Mouse (Mus musculus) inflammation-experienced regulatory T-cells (primary cell): Measurements from ENCODE around the gene Acr. TPM values are rescaled to one million over a fixed set of nuclear protein-coding genes. Genes with fewer than 3 reads are reported as not detected.

Experiments used
- polyA plus RNA-seq, 2 experiments: library from polyadenylated mRNA; unstranded; fragments of 100-300 nt; shearing (Covaris generic); gene quantifications; one replicate each; pipeline ENCODE4 v1.2.1; 2017

The Acr gene
- not detected for polyA plus RNA-seq

GRCm38 (mm10) chr15:89568114-89568513 lies at the start of gene Acr:
Gene Acr, plus strand, starts transcription at chr15:89568326.

DNA sequence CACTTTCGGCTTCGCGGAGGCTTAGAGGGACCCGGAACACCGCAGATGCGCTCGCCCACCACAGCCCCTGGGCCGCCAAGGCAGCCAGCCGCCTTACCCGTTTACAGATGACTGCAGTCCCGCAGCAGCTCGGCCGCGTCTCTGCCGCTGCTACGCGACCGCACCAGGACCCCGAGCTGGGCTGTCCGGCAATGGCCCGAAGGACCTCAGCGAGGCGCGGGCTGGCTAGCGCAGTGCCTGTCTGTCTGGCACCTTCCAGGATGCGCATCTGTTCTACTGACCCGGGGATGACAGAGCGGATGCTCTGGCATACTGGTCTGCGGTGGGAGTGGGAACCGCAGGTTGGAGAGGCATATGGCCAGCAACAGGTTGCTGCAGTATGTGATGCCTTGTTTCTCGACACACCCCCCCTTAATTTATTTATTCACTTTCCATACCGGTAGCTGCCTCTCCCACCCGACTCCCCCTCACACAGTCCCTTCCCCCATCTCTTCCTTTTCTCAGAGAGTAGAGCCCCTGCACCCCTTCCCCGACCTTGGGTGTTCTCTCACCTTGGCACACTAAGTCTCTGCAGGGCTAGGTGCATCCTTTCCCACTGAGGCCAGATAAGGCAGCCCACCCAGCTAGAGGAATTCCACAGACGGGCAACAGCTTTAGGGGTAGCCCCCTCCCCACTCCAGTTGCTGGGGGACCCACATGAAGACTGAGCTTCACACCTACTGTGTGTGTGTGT lies 23.8 kb downstream of the Acr start, which contains the start of gene Rabl2:
Rabl2 (minus strand) TSS at position 201 of the 733 bp plus-strand sequence.

Other genes starting within 250 kb of the Acr start
- not detected for gene Adm2, start 245.6 kb upstream of the Acr start, polyA plus RNA-seq
- gene Miox, start 233.9 kb upstream of the Acr start, polyA plus RNA-seq = not detected
- 10 to 100 TPM; 57.0 to 69.5 TPM for gene Lmf2, start 212.7 kb upstream of the Acr start, polyA plus RNA-seq
- gene Ncaph2, start 212.6 kb upstream of the Acr start, polyA plus RNA-seq = 100 to 1,000 TPM; 139 to 146 TPM
- 10 to 100 TPM in 1 of 2 experiments, 1 to 10 TPM in 1; 7.7 to 19.2 TPM for gene Sco2, start 194.5 kb upstream of the Acr start, polyA plus RNA-seq
- 1 to 10 TPM; 1.5 to 1.8 TPM for gene Tymp, start 191.3 kb upstream of the Acr start, polyA plus RNA-seq
- gene Odf3b, start 189.0 kb upstream of the Acr start, polyA plus RNA-seq = 1 to 10 TPM in 1 of 2 experiments, under 1 TPM in 1; 0.71 to 1.4 TPM
- gene Klhdc7b, start 183.4 kb upstream of the Acr start, polyA plus RNA-seq = under 1 TPM; 0.13 to 0.83 TPM
- under 1 TPM in 1 of 2 experiments, not detected in 1; 0.62 TPM for gene Syce3, start 157.8 kb upstream of the Acr start, polyA plus RNA-seq
- gene Cpt1b, start 142.5 kb upstream of the Acr start, polyA plus RNA-seq = 1 to 10 TPM in 1 of 2 experiments, under 1 TPM in 1; 0.64 to 1.6 TPM
- gene C730034F03Rik, start 138.7 kb upstream of the Acr start, polyA plus RNA-seq = 1 to 10 TPM; 3.3 to 6.9 TPM
- not detected for gene Gm44502, start 138.6 kb upstream of the Acr start, polyA plus RNA-seq
- 100 to 1,000 TPM; 103 to 119 TPM for gene Chkb, start 138.4 kb upstream of the Acr start, polyA plus RNA-seq
- under 1 TPM; 0.27 to 0.86 TPM for gene Mapk8ip2, start 114.4 kb upstream of the Acr start, polyA plus RNA-seq
- 10 to 100 TPM; 19.2 to 22.1 TPM for gene Arsa, start 90.9 kb upstream of the Acr start, polyA plus RNA-seq
- gene Shank3, start 68.7 kb upstream of the Acr start, polyA plus RNA-seq = under 1 TPM; 0.06 to 0.13 TPM
- 1 to 10 TPM; 1.1 to 2.5 TPM for gene Rabl2, start 23.6 kb downstream of the Acr start, polyA plus RNA-seq